Mouse (Mus musculus) hindbrain, embryonic 13.5 days (tissue): Measurements from ENCODE around the gene Ptcd2. TPM values are rescaled to one million over a fixed set of nuclear protein-coding genes. Genes with fewer than 3 reads are reported as not detected.

Experiments
- ATAC-seq: fragments of 200-750 bp; cut with Nextera tagmentation; 2 replicates; pipeline ENCODE4 v1.8.0; 2017; ENCODE audit warnings: moderate TSS enrichment; ENCODE audit not compliant: low FRiP score
- H3K27ac ChIP-seq: fragments of 300-500 bp; sonication (generic); 2 replicates; pipeline ENCODE4 v1.5.1; 2015; ENCODE audit warnings: inconsistent platforms, mild to moderate bottlenecking, moderate library complexity
- H3K27me3 ChIP-seq: fragments of 300-500 bp; sonication (generic); 2 replicates; pipeline ENCODE4 v1.6.1; 2015; ENCODE audit warnings: mild to moderate bottlenecking, inconsistent platforms
- H3K36me3 ChIP-seq: fragments of 300-500 bp; sonication (generic); 2 replicates; pipeline ENCODE4 v1.6.1; 2015; ENCODE audit warnings: mild to moderate bottlenecking, inconsistent platforms
- H3K4me1 ChIP-seq: fragments of 300-500 bp; sonication (generic); replicated peaks from 2 replicates; pipeline ENCODE4 v1.6.1; 2015; ENCODE audit warnings: inconsistent platforms
- H3K4me2 ChIP-seq: fragments of 300-500 bp; sonication (generic); 2 replicates; pipeline ENCODE4 v1.6.1; 2015; ENCODE audit warnings: inconsistent platforms, mild to moderate bottlenecking, moderate library complexity
- H3K4me3 ChIP-seq: fragments of 300-500 bp; sonication (generic); 2 replicates; pipeline ENCODE4 v1.5.1; 2015; ENCODE audit warnings: mild to moderate bottlenecking, inconsistent platforms
- H3K9ac ChIP-seq: fragments of 300-500 bp; sonication (generic); 2 replicates; pipeline ENCODE4 v1.6.1; 2015; ENCODE audit warnings: mild to moderate bottlenecking, inconsistent platforms
- H3K9me3 ChIP-seq: fragments of 300-500 bp; sonication (generic); 2 replicates; pipeline ENCODE4 v1.6.1; 2016; ENCODE audit warnings: inconsistent platforms
- WGBS: fragments of 180-500 bp; shearing (Covaris S2); methylation state at CpG from one replicate; pipeline ENCODE4 v1.1.7; 2015; 5-methylcytosine and 5-hydroxymethylcytosine counted together
- polyA plus RNA-seq: library from polyadenylated mRNA; unstranded; fragments of >200 nt; fragmentation: Nextera tagmentation; extraction: Ambion mirVana; gene quantifications from 2 replicates; pipeline ENCODE4 v1.2.1, GENCODE M21; 2015

Ptcd2 gene
- polyA plus RNA-seq, result 52.0 and 53.5 TPM in 2 replicates

- Histone ChIP-seq H3K27ac (peak within 1 kb of the TSS; percentile 92), H3K36me3 (peaks cover 41% of the 10 kb centered on the region), H3K4me2 (peak within 1 kb of the TSS; percentile 84), H3K4me1 (peaks cover 16% of the 10 kb centered on the region), H3K9ac (peak within 1 kb of the TSS; percentile 93), H3K4me3 (peak within 1 kb of the TSS; percentile 83), H3K27me3 (no peaks in the 10 kb centered on the region), H3K9me3 (no peaks in the 10 kb centered on the region)
- WGBS, result 4% methylated on average over 39 of the region's 39 CpGs
- peak; percentile 98 for ATAC-seq
These were observed at the start of gene Ptcd2, which contains the start of gene Mrps27 for GRCm38 (mm10) chr13:99344599-99345575. Gene Ptcd2, minus strand, starts transcription at chr13:99344705. Gene Mrps27, plus strand, starts transcription at chr13:99344786.

- Histone ChIP-seq H3K9me3 (no peaks in the 10 kb centered on the region), H3K4me2 (no peak overlapping the region), H3K27me3 (no peaks in the 10 kb centered on the region), H3K4me1 (peaks cover 28% of the 10 kb centered on the region), H3K36me3 (no peaks in the 10 kb centered on the region), H3K4me3 (no peak overlapping the region), H3K27ac (no peak overlapping the region), H3K9ac (no peak overlapping the region)
- no peak for ATAC-seq
- WGBS, result 83% methylated on average over 3 of the region's 3 CpGs
These were observed 48.6 kb upstream of the Ptcd2 start for GRCm38 (mm10) chr13:99393128-99393527.

- Histone ChIP-seq H3K36me3 (no peaks in the 10 kb centered on the region), H3K4me1 (peaks cover 18% of the 10 kb centered on the region), H3K27me3 (no peaks in the 10 kb centered on the region), H3K4me3 (no peak overlapping the region), H3K4me2 (no peak overlapping the region), H3K9me3 (no peaks in the 10 kb centered on the region), H3K27ac (0 out of 2 replicates have a peak overlapping the region, but pooled peaks have one; percentile 9), H3K9ac (no peak overlapping the region)
- 77% methylated on average over 3 of the region's 3 CpGs for WGBS
- ATAC-seq, result no peak
These were observed 46.9 kb upstream of the Ptcd2 start for GRCm38 (mm10) chr13:99391417-99391816.

- H3K4me2 ChIP-seq, result no peak overlapping the region
- H3K4me1 ChIP-seq, result 0 out of 2 replicates have a peak, but pooled peaks cover 11% of the 10 kb centered on the region
- no peaks in the 10 kb centered on the region for H3K9me3 ChIP-seq
- H3K4me3 ChIP-seq, result no peak overlapping the region
- ATAC-seq, result no peak
- WGBS, result 81% methylated on average over 7 of the region's 7 CpGs
- no peaks in the 10 kb centered on the region for H3K27me3 ChIP-seq
- H3K36me3 ChIP-seq, result no peaks in the 10 kb centered on the region
- H3K9ac ChIP-seq, result no peak overlapping the region
- no peak overlapping the region for H3K27ac ChIP-seq
These were observed 43.7 kb upstream of the Ptcd2 start for GRCm38 (mm10) chr13:99387901-99388811.

- no peak overlapping the region for H3K27ac ChIP-seq
- H3K36me3 ChIP-seq, result no peaks in the 10 kb centered on the region
- 0 out of 2 replicates have a peak, but pooled peaks cover 11% of the 10 kb centered on the region for H3K4me1 ChIP-seq
- no peak overlapping the region for H3K4me3 ChIP-seq
- H3K9me3 ChIP-seq, result no peaks in the 10 kb centered on the region
- 87% methylated on average over 7 of the region's 7 CpGs for WGBS
- no peaks in the 10 kb centered on the region for H3K27me3 ChIP-seq
- no peak overlapping the region for H3K9ac ChIP-seq
- no peak for ATAC-seq
- H3K4me2 ChIP-seq, result no peak overlapping the region
These were observed 41.8 kb upstream of the Ptcd2 start for GRCm38 (mm10) chr13:99386341-99386740.

GRCm38 (mm10) chr13:99385911-99386310, 41.4 kb upstream of the Ptcd2 start:
- H3K4me1 ChIP-seq, result 0 out of 2 replicates have a peak, but pooled peaks cover 11% of the 10 kb centered on the region
- H3K9me3 ChIP-seq, result no peaks in the 10 kb centered on the region
- H3K4me2 ChIP-seq, result no peak overlapping the region
- H3K9ac ChIP-seq, result no peak overlapping the region
- H3K27ac ChIP-seq, result no peak overlapping the region
- H3K27me3 ChIP-seq, result no peaks in the 10 kb centered on the region
- WGBS, result 85% methylated on average over 6 of the region's 6 CpGs
- no peaks in the 10 kb centered on the region for H3K36me3 ChIP-seq
- no peak overlapping the region for H3K4me3 ChIP-seq
- ATAC-seq, result no peak

- Histone ChIP-seq H3K4me2 (no peak overlapping the region), H3K36me3 (no peaks in the 10 kb centered on the region), H3K27me3 (no peaks in the 10 kb centered on the region), H3K4me3 (no peak overlapping the region), H3K9ac (no peak overlapping the region), H3K9me3 (no peaks in the 10 kb centered on the region), H3K27ac (no peak overlapping the region), H3K4me1 (0 out of 2 replicates have a peak, but pooled peaks cover 11% of the 10 kb centered on the region)
- WGBS, result 64% methylated on average over 7 of the region's 7 CpGs
- no peak for ATAC-seq
These were observed 40.2 kb upstream of the Ptcd2 start for GRCm38 (mm10) chr13:99384555-99385203.

GRCm38 (mm10) chr13:99382373-99382772, 37.9 kb upstream of the Ptcd2 start:
- Histone ChIP-seq H3K9ac (no peak overlapping the region), H3K27ac (no peak overlapping the region)
- ATAC-seq, result no peak

GRCm38 (mm10) chr13:99378223-99378622, 33.7 kb upstream of the Ptcd2 start:
- no peak overlapping the region for H3K4me3 ChIP-seq
- WGBS, result 80% methylated on average over 1 of the region's 1 CpGs
- no peaks in the 10 kb centered on the region for H3K36me3 ChIP-seq

More at GRCm38 (mm10) chr13:99382373-99382772, 37.9 kb upstream of the Ptcd2 start:
- Histone ChIP-seq H3K27me3 (no peaks in the 10 kb centered on the region), H3K4me1 (0 out of 2 replicates have a peak, but pooled peaks cover 4% of the 10 kb centered on the region), H3K36me3 (no peaks in the 10 kb centered on the region), H3K4me3 (no peak overlapping the region), H3K9me3 (no peaks in the 10 kb centered on the region), H3K4me2 (no peak overlapping the region)
- 56% methylated on average over 6 of the region's 6 CpGs for WGBS

GRCm38 (mm10) chr13:99377055-99377454, 32.5 kb upstream of the Ptcd2 start:
- Histone ChIP-seq H3K4me1 (no peaks in the 10 kb centered on the region), H3K4me3 (no peak overlapping the region), H3K9ac (no peak overlapping the region), H3K9me3 (no peaks in the 10 kb centered on the region), H3K36me3 (no peaks in the 10 kb centered on the region), H3K27ac (no peak overlapping the region), H3K27me3 (no peaks in the 10 kb centered on the region), H3K4me2 (no peak overlapping the region)
- ATAC-seq, result no peak
- WGBS, result 91% methylated on average over 6 of the region's 6 CpGs

More at GRCm38 (mm10) chr13:99378223-99378622, 33.7 kb upstream of the Ptcd2 start:
- no peak overlapping the region for H3K27ac ChIP-seq
- no peaks in the 10 kb centered on the region for H3K27me3 ChIP-seq
- no peak for ATAC-seq
- no peak overlapping the region for H3K9ac ChIP-seq
- no peak overlapping the region for H3K4me2 ChIP-seq
- H3K4me1 ChIP-seq, result no peaks in the 10 kb centered on the region
- H3K9me3 ChIP-seq, result no peaks in the 10 kb centered on the region

GRCm38 (mm10) chr13:99375550-99375949, 31.0 kb upstream of the Ptcd2 start:
- 35% methylated on average over 6 of the region's 6 CpGs for WGBS
- H3K36me3 ChIP-seq, result no peaks in the 10 kb centered on the region
- no peak overlapping the region for H3K4me2 ChIP-seq
- no peak overlapping the region for H3K9ac ChIP-seq
- no peaks in the 10 kb centered on the region for H3K9me3 ChIP-seq
- H3K4me1 ChIP-seq, result no peaks in the 10 kb centered on the region
- no peak overlapping the region for H3K4me3 ChIP-seq
- ATAC-seq, result 0 out of 2 replicates have a peak, but pooled peaks have one; percentile 32
- no peaks in the 10 kb centered on the region for H3K27me3 ChIP-seq
- no peak overlapping the region for H3K27ac ChIP-seq
